Mouse (Mus musculus) midbrain, postnatal 0 days (tissue): ENCODE measurements around the gene Hc. TPM values are rescaled to one million over a fixed set of nuclear protein-coding genes. Genes with fewer than 3 reads are reported as not detected.

Source experiments
- ATAC-seq: fragments of 200-750 bp; cut with Nextera tagmentation; 2 replicates; pipeline ENCODE4 v1.8.0; 2017; ENCODE audit warnings: moderate number of reproducible peaks, mild to moderate bottlenecking, moderate TSS enrichment, moderate library complexity; ENCODE audit not compliant: low FRiP score
- DNase-seq: peaks from one replicate; pipeline ENCODE4 v3.0.0-alpha.2; 2015; ENCODE audit warnings: low spot score
- H3K27ac ChIP-seq: fragments of 300-500 bp; sonication (generic); 2 replicates; pipeline ENCODE4 v1.5.1; 2014; ENCODE audit warnings: low read depth, mild to moderate bottlenecking, low read length, mixed read lengths
- H3K27me3 ChIP-seq: fragments of 300-500 bp; sonication (generic); 2 replicates; pipeline ENCODE4 v1.6.1; 2014; ENCODE audit warnings: low read length, control low read depth, mixed read lengths; ENCODE audit not compliant: insufficient read depth
- H3K36me3 ChIP-seq: fragments of 300-500 bp; sonication (generic); 2 replicates; pipeline ENCODE4 v1.6.1; 2014; ENCODE audit warnings: low read length, control low read depth, mixed read lengths; ENCODE audit not compliant: insufficient read depth
- H3K4me1 ChIP-seq: fragments of 300-500 bp; sonication (generic); 2 replicates; pipeline ENCODE4 v1.6.1; 2014; ENCODE audit warnings: mild to moderate bottlenecking, control low read depth, antibody characterized with exemption, low read length, mixed read lengths; ENCODE audit not compliant: insufficient read depth
- H3K4me2 ChIP-seq: fragments of 300-500 bp; sonication (generic); 2 replicates; pipeline ENCODE4 v1.6.1; 2014; ENCODE audit warnings: low read depth, mild to moderate bottlenecking, low read length, mixed read lengths; ENCODE audit not compliant: poor library complexity, severe bottlenecking
- H3K4me3 ChIP-seq: fragments of 300-500 bp; sonication (generic); 2 replicates; pipeline ENCODE4 v1.5.1; 2014; ENCODE audit warnings: low read depth, mild to moderate bottlenecking, low read length, moderate library complexity
- H3K9ac ChIP-seq: fragments of 300-500 bp; sonication (generic); replicated peaks from 2 replicates; pipeline ENCODE4 v1.6.1; 2014; ENCODE audit warnings: mild to moderate bottlenecking, low read length, moderate library complexity, mixed read lengths; ENCODE audit not compliant: poor library complexity, severe bottlenecking
- H3K9me3 ChIP-seq: fragments of 300-500 bp; sonication (generic); 2 replicates; pipeline ENCODE4 v1.6.1; 2016; ENCODE audit warnings: low read length, control low read depth
- CTCF ChIP-seq: IDR thresholded peaks from 2 replicates; pipeline ENCODE4 v1.5.1; 2016; ENCODE audit warnings: antibody characterized with exemption, mild to moderate bottlenecking
- WGBS: fragments of 180-500 bp; shearing (Covaris S2); extraction: QIAGEN DNeasy Blood & Tissue Kit; methylation state at CpG from one replicate; pipeline ENCODE4 v1.1.7; 2014; 5-methylcytosine and 5-hydroxymethylcytosine counted together
- polyA plus RNA-seq: library from polyadenylated mRNA; unstranded; fragments of >200 nt; fragmentation: Nextera tagmentation; extraction: Ambion mirVana; gene quantifications from 2 replicates; pipeline ENCODE4 v1.2.1, GENCODE M21; 2015
- total RNA-seq: library from RNA; depleted of rRNA; stranded (reverse); fragments of >200 nt; gene quantifications from 2 replicates; pipeline ENCODE4 v1.2.3, GENCODE M21; 2014

The Hc gene
- total and polyA plus RNA-seq, 2 experiments from 2014 or later = 0.31 TPM; not detected in 1

DNA sequence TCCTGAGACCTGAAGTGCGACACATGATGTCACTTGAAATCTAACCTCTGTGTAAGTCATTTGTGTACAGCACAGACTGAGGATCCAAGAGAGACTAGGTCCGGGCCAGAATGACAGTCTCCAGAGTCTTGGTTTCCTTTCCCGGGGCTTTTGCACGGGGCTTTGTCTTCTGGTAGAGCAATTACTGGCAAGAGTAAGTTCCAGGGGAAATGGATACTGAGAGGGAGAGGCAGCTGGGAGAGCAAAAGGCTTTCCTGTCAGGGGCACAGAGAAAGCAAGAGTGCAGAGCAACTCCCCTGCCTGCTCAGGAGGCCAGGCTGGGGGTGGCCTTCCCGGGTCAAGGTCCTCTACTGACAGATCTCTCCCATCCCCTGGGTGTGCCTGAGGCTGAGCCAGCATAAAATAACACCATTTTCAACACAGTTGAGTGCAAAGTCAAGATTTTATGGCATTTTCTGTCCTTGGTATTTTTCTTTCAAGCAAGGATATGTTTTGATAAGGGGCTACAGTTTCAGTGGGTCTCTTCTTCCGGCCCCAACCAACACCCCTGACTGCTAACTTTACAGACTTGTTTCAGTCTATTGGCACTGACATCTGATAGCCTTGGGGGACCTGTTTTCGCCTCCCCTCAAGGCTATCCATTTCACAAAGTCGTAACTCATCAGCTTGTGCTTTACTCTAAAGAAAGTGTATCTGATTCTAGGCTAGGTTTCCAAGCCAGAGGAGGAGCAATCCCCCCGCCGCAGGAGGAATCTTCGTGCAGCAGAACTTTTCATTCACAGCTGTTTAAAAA lies 78.1 kb downstream of the Hc start:
- H3K9me3 ChIP-seq = no peaks in the 10 kb centered on the region
- H3K36me3 ChIP-seq = no peaks in the 10 kb centered on the region
- H3K9ac ChIP-seq = no peak overlapping the region
- no peak for DNase-seq
- WGBS = 67% methylated on average over 11 of the region's 11 CpGs
- H3K4me1 ChIP-seq = 0 out of 2 replicates have a peak, but pooled peaks cover 7% of the 10 kb centered on the region
- no peak for ATAC-seq
- no peak overlapping the region for H3K27ac ChIP-seq
- TF ChIP-seq CTCF = no peak
- H3K4me2 ChIP-seq = no peak overlapping the region
- no peaks in the 10 kb centered on the region for H3K27me3 ChIP-seq
- no peak overlapping the region for H3K4me3 ChIP-seq

GRCm38 (mm10) chr2:34982096-34982724 lies 79.0 kb downstream of the Hc start:
- H3K4me1 ChIP-seq = 0 out of 2 replicates have a peak, but pooled peaks cover 7% of the 10 kb centered on the region
- no peaks in the 10 kb centered on the region for H3K9me3 ChIP-seq
- DNase-seq = peak; percentile 47
- TF ChIP-seq CTCF = no peak
- 59% methylated on average over 14 of the region's 14 CpGs for WGBS
- no peak overlapping the region for H3K9ac ChIP-seq
- no peak overlapping the region for H3K4me3 ChIP-seq
- H3K27me3 ChIP-seq = no peaks in the 10 kb centered on the region
- no peak overlapping the region for H3K27ac ChIP-seq
- H3K36me3 ChIP-seq = no peaks in the 10 kb centered on the region
- no peak for ATAC-seq
- H3K4me2 ChIP-seq = no peak overlapping the region

DNA sequence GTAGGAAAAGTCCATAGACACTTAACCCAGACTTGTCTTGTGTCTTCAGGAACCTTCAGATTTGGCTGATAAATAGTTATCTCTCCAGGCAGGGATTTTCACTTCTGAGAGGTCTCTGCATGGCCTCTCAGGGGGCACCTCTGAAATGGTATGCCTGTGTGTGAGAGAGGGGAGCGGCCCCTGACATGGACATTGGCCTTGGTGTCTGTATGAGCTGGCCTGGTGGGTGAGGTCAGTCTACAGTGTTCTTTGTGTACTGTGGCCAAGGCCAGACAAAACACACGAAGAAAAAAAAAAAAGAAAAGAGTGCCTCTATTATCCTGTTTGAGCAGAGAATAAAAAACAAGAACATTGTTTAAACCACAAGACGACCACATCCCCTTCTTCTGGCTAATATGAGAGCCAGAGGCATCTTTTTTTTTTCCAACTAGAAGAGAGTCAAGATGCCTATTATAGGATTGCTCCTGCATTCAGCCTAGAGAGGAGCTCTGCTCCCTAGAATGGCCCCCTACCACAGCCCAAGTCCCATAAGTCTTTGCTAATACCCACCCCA lies 81.7 kb downstream of the Hc start:
- DNase-seq = no peak

DNA sequence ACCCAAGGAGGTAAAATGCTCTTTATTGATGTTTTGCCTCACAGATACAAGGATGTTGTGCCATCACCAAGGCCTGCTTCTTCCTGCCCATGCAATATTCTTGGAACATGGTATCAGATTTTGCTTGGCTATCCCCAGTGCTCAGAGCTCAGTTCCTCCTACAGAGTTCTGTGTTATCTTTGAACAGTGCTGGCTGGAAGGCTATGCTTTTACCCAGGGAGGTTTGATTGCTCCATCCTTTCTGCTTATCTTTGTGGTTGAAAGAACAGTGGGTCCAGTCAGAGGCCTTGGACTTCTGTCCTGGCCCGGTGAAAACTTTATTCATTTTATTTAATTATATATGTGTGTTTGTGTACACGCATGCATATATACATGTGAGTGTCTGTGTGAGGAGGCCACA lies 83.0 kb downstream of the Hc start:
- DNase-seq = no peak
- no peak overlapping the region for H3K27ac ChIP-seq
- WGBS = 98% methylated on average over 2 of the region's 2 CpGs
- TF ChIP-seq CTCF = no peak
- no peak for ATAC-seq
- H3K27me3 ChIP-seq = no peaks in the 10 kb centered on the region
- H3K36me3 ChIP-seq = no peaks in the 10 kb centered on the region
- H3K9me3 ChIP-seq = no peaks in the 10 kb centered on the region
- H3K4me2 ChIP-seq = no peak overlapping the region
- 0 out of 2 replicates have a peak, but pooled peaks cover 7% of the 10 kb centered on the region for H3K4me1 ChIP-seq
- no peak overlapping the region for H3K4me3 ChIP-seq
- no peak overlapping the region for H3K9ac ChIP-seq

More for the DNA sequence above, 81.7 kb downstream of the Hc start:
- Histone ChIP-seq H3K36me3 (no peaks in the 10 kb centered on the region), H3K4me2 (no peak overlapping the region), H3K9me3 (no peaks in the 10 kb centered on the region), H3K9ac (no peak overlapping the region), H3K27me3 (no peaks in the 10 kb centered on the region), H3K4me1 (0 out of 2 replicates have a peak, but pooled peaks cover 7% of the 10 kb centered on the region), H3K4me3 (no peak overlapping the region), H3K27ac (no peak overlapping the region)
- ATAC-seq = no peak
- 79% methylated on average over 3 of the region's 3 CpGs for WGBS
- TF ChIP-seq CTCF = no peak

GRCm38 (mm10) chr2:34976945-34977658 lies 84.1 kb downstream of the Hc start:
- H3K9me3 ChIP-seq = no peaks in the 10 kb centered on the region
- TF ChIP-seq CTCF = no peak
- H3K27ac ChIP-seq = no peak overlapping the region
- no peaks in the 10 kb centered on the region for H3K27me3 ChIP-seq
- whole genome bisulfite sequencing = 87% methylated on average over 8 of the region's 8 CpGs
- DNase-seq (no peak), ATAC-seq (no peak)
- no peak overlapping the region for H3K9ac ChIP-seq
- no peak overlapping the region for H3K4me2 ChIP-seq
- H3K4me3 ChIP-seq = no peak overlapping the region
- H3K4me1 ChIP-seq = 0 out of 2 replicates have a peak, but pooled peaks cover 2% of the 10 kb centered on the region
- no peaks in the 10 kb centered on the region for H3K36me3 ChIP-seq
